Comparison of ENCODE assay signal across 10 mouse cellular contexts in the genomic region with DNA sequence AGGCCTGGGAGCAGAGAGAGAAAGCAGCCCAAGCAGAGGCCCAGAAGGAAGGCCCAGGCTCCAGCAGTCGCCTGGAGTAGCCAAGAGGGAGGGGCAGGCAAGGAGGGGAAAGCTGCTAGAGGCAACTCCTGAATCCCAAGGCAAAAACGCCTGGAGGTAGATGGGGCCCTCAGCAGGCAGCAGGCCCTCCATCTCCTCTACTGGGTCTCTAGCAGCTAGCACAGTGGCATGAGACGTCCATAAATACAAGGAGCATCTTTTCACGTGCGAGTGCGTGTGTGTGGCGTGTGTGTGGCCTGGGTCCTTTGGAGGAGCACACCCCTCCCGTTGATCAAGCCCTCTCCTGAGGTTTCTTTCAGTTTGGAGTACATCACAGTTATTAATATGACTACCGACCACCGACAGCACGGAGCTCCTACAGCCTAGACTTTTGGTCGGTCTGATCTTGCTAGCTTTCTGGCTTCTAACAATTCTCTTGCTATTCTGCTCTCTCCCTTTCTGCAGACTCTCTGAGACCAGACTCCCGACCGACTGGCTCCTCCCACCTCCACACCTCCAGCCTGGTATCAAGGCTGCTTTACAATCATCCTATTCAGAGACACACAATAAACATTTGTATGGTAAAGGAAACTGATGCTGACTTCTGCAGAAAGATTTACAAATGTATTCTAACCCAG. TPM values are rescaled to one million over a fixed set of nuclear protein-coding genes. Genes with fewer than 3 reads are reported as not detected.
DNase-seq lines count a peak whose midpoint lies in the region; ATAC-seq and TF ChIP-seq lines count a peak whose summit lies in the region.
"Had no signal": no experiment of that assay in that cellular context is flagged by ENCODE, and none has a peak within 500 bp of the region (broad histone marks: within the 10 kb centered on the region; RNA-seq: fewer than 3 reads in every experiment).

No protein-coding gene starts in this region.

- no peaks in the 10 kb centered on the region for H3K27me3 ChIP-seq in hindbrain, postnatal 0 days (ENCODE audit: insufficient read depth, low read length)
- no peaks in the 10 kb centered on the region for H3K27me3 ChIP-seq in neural tube, embryonic 14.5 days (ENCODE audit: control insufficient read depth, insufficient read depth, low read length)

- DNase-seq in left cerebral cortex, adult 2 months (ENCODE audit: extremely low spot score in 1 of 2, low spot score in 2 of 2), result no peak
- DNase-seq in left cerebral cortex, adult 9 months (ENCODE audit: low spot score in 2 of 2), result no peak
- DNase-seq in embryo, embryonic 9.5 days (ENCODE audit: extremely low spot score), result peak; percentile 35
- no peak for DNase-seq in hindbrain, postnatal 0 days (ENCODE audit: low spot score)
- DNase-seq in adrenal gland, postnatal 36 days, result no peak
- DNase-seq in Muller cell, postnatal 12 days (ENCODE audit: inconsistent ontology term), result no peak
- DNase-seq in layer of hippocampus, adult 9-10 months (ENCODE audit: low spot score), result no peak
- DNase-seq: kidney, adult 8-10 months; spleen, adult 18-20 months had no signal

- H3K4me1 ChIP-seq in hindbrain, postnatal 0 days (ENCODE audit: insufficient read depth, low read length), result peaks cover 18% of the 10 kb centered on the region
- peaks cover 29% of the 10 kb centered on the region for H3K4me1 ChIP-seq in neural tube, embryonic 14.5 days (ENCODE audit: control insufficient read depth, insufficient read depth, low read length)

- H3K9me3 ChIP-seq in hindbrain, postnatal 0 days (ENCODE audit: low read length), result no peaks in the 10 kb centered on the region
- no peaks in the 10 kb centered on the region for H3K9me3 ChIP-seq in neural tube, embryonic 14.5 days (ENCODE audit: control insufficient read depth, low read length)

- intact Hi-C loops in left cerebral cortex, adult 2 months (cut with DNase I), result no loop called here

- no peak for TF ChIP-seq CTCF in left cerebral cortex, adult 2 months (IDR thresholded peaks at IDR 0.05)
- no peak for TF ChIP-seq CTCF in hindbrain, postnatal 0 days (IDR thresholded peaks at IDR 0.05; ENCODE audit: low read depth)

- H3K4me2 ChIP-seq in hindbrain, postnatal 0 days (ENCODE audit: low read depth, low read length), result no peak overlapping the region
- H3K4me2 ChIP-seq in neural tube, embryonic 14.5 days (ENCODE audit: low read depth, low read length), result 0 out of 2 replicates have a peak overlapping the region, but pooled peaks have one; percentile 12

- H3K4me3 ChIP-seq in left cerebral cortex, adult 2 months, result no peak overlapping the region
- no peak overlapping the region for H3K4me3 ChIP-seq in hindbrain, postnatal 0 days (ENCODE audit: low read length)
- no peak overlapping the region for H3K4me3 ChIP-seq in neural tube, embryonic 14.5 days (ENCODE audit: low read depth, low read length)

- 0 out of 2 replicates have a peak, but pooled peaks have one; percentile 5 for ATAC-seq in hindbrain, postnatal 0 days
- ATAC-seq in neural tube, embryonic 14.5 days (ENCODE audit: low read depth), result 0 out of 2 replicates have a peak, but pooled peaks have one; percentile 20

- no peak overlapping the region; the same call in 1 of the 2 replicates for H3K9ac ChIP-seq in hindbrain, postnatal 0 days (replicated peaks; ENCODE audit: low read length)
- H3K9ac ChIP-seq in neural tube, embryonic 14.5 days (replicated peaks; ENCODE audit: low read depth, low read length), result peak overlapping the region; percentile 26; the same call in 1 of the 2 replicates

- H3K36me3 ChIP-seq in hindbrain, postnatal 0 days (ENCODE audit: insufficient read depth, low read length), result no peaks in the 10 kb centered on the region
- H3K36me3 ChIP-seq in neural tube, embryonic 14.5 days (ENCODE audit: control insufficient read depth, insufficient read depth, low read length), result no peaks in the 10 kb centered on the region

- 7% methylated on average over 14 of the region's 14 CpGs for WGBS in hindbrain, postnatal 0 days
- WGBS in neural tube, embryonic 14.5 days, result 2% methylated on average over 14 of the region's 14 CpGs

- H3K27ac ChIP-seq in left cerebral cortex, adult 2 months, result peak overlapping the region; percentile 85
- H3K27ac ChIP-seq in hindbrain, postnatal 0 days, result peak overlapping the region; percentile 57
- peak overlapping the region; percentile 80 for H3K27ac ChIP-seq in neural tube, embryonic 14.5 days (ENCODE audit: low read depth, low read length)

RNA-seq across cellular contexts. Expression of a gene that starts 9.9 kb away (rescaled TPM):
- total RNA-seq in left cerebral cortex, adult 2 months (2021), result 10 to 100 TPM; 68.0 to 74.5 TPM
- total RNA-seq in hindbrain, postnatal 0 days (2014; rRNA removed), result 42.5 and 47.5 TPM in 2 replicates
- 119 and 127 TPM in 2 replicates for polyA plus RNA-seq in hindbrain, postnatal 0 days (2015; fragmentation: Nextera tagmentation; extraction: Ambion mirVana)
- polyA plus RNA-seq in neural tube, embryonic 14.5 days (2014; fragmentation: Nextera tagmentation; extraction: Ambion mirVana), result 123 and 140 TPM in 2 replicates
- total RNA-seq in adrenal gland, postnatal 36 days (2021), result 10 to 100 TPM; 73.7 to 77.0 TPM

RNA-seq across cellular contexts. Expression of a gene that starts 16.3 kb away (rescaled TPM):
- total RNA-seq in left cerebral cortex, adult 2 months (2021), result 100 to 1,000 TPM; 608 to 642 TPM
- 184 and 239 TPM in 2 replicates for total RNA-seq in hindbrain, postnatal 0 days (2014; rRNA removed)
- polyA plus RNA-seq in hindbrain, postnatal 0 days (2015; fragmentation: Nextera tagmentation; extraction: Ambion mirVana), result 1,016 and 1,030 TPM in 2 replicates
- polyA plus RNA-seq in neural tube, embryonic 14.5 days (2014; fragmentation: Nextera tagmentation; extraction: Ambion mirVana), result 1,143 and 1,163 TPM in 2 replicates
- 100 to 1,000 TPM; 211 to 322 TPM for total RNA-seq in adrenal gland, postnatal 36 days (2021)

RNA-seq across cellular contexts. Expression of a gene that starts 23.9 kb away (rescaled TPM):
- total RNA-seq in left cerebral cortex, adult 2 months (2021), result 10 to 100 TPM; 20.6 to 20.9 TPM
- total RNA-seq in hindbrain, postnatal 0 days (2014; rRNA removed), result 22.4 and 25.1 TPM in 2 replicates
- 27.5 and 32.1 TPM in 2 replicates for polyA plus RNA-seq in hindbrain, postnatal 0 days (2015; fragmentation: Nextera tagmentation; extraction: Ambion mirVana)
- polyA plus RNA-seq in neural tube, embryonic 14.5 days (2014; fragmentation: Nextera tagmentation; extraction: Ambion mirVana), result 45.4 and 53.5 TPM in 2 replicates
- total RNA-seq in adrenal gland, postnatal 36 days (2021), result 10 to 100 TPM; 17.7 to 21.7 TPM

RNA-seq across cellular contexts. Expression of a gene that starts 23.9 kb away (rescaled TPM):
- 10 to 100 TPM; 21.4 to 24.5 TPM for total RNA-seq in left cerebral cortex, adult 2 months (2021)
- 12.4 and 18.4 TPM in 2 replicates for total RNA-seq in hindbrain, postnatal 0 days (2014; rRNA removed)
- polyA plus RNA-seq in hindbrain, postnatal 0 days (2015; fragmentation: Nextera tagmentation; extraction: Ambion mirVana), result 59.2 and 61.6 TPM in 2 replicates
- 54.5 and 59.2 TPM in 2 replicates for polyA plus RNA-seq in neural tube, embryonic 14.5 days (2014; fragmentation: Nextera tagmentation; extraction: Ambion mirVana)
- total RNA-seq in adrenal gland, postnatal 36 days (2021), result 10 to 100 TPM; 32.4 to 47.5 TPM

RNA-seq across cellular contexts. Expression of a gene that starts 31.7 kb away (rescaled TPM):
- total RNA-seq in left cerebral cortex, adult 2 months (2021), result 100 to 1,000 TPM; 701 to 719 TPM
- 1,147 and 1,391 TPM in 2 replicates for total RNA-seq in hindbrain, postnatal 0 days (2014; rRNA removed)
- polyA plus RNA-seq in hindbrain, postnatal 0 days (2015; fragmentation: Nextera tagmentation; extraction: Ambion mirVana), result 1,694 and 1,700 TPM in 2 replicates
- polyA plus RNA-seq in neural tube, embryonic 14.5 days (2014; fragmentation: Nextera tagmentation; extraction: Ambion mirVana), result 1,051 and 1,284 TPM in 2 replicates
- 1,000 to 10,000 TPM; 1,319 to 1,418 TPM for total RNA-seq in adrenal gland, postnatal 36 days (2021)
